Mouse (Mus musculus) adrenal gland (tissue): ENCODE measurements at regions not wholly inside any gene's neighbourhood (a gene's known extent, or its start where the extent isn't known, plus 50 kb on each side); places are given as distances from the start of the nearest gene placed in this dataset.

Source experiments
- intact Hi-C: fragments of 180-260 bp; cut with DNase I; formaldehyde crosslinking; loops from one replicate; pipeline ENCODE4 v1.15.1; 2025

DNA sequence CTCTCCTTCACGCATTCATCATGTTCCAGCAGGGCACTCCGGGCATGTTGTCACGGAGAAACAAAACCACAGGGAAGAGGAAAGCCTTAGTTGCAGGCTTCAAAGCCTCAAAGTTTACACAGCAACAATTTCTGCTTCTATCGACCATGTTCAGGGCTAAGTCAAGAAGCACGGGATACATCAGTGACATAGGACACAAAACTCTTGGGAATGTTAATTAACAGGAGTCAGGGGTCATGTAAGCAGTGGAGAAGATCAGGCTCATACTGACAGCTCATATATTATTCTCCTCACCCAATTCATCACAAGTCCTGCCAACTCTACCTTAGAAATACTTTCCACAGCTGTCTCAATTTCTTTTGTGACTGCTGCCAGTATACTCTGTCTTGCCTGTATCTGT is 133.0 kb upstream of the Btbd3 start:
- intact Hi-C loops: no loop called here

GRCm38 (mm10) chr2:138120868-138121267 is 135.5 kb upstream of the Btbd3 start:
- intact Hi-C loops: no loop called here

DNA sequence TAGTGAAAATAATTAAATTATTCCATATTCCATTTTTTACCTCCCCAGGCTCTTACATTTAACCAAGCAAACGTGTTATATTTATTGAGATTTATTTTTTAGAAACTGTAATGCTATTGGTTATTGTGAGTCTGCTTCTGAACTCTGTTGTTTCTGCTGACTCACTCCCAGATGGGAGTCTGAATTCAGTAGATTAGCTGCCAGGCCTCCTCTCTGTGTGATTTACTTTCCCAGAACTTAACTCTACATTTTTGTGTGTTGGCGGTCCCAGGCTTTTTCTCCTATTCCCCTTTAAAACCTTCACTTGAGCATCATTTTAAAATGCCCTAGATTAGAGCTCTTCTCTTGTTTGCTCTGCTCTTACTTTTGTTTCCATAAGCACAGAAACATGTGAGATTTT is 136.2 kb upstream of the Btbd3 start:
- intact Hi-C loops: no loop called here

DNA sequence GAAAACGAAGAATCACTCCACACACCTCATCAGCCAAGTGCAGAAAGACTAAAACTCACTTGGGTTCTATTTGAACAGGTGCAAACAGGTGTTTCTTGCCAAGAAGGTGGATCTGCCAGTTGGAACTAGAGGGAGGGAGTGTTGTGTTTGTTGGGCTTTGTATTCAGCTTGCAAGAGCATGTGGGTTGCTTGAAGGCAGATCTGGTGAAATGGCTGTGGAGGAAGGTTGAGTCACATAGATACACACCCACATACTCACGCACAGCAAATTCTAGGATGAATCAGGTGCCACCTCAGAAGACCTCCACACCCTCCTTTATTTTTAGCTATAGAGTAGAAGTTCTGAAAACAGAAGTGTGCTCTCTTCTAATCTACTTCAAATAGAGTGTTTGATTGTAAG is 156.6 kb upstream of the Btbd3 start:
- intact Hi-C loops: no loop called here

- intact Hi-C loops: no loop called here
Observed at GRCm38 (mm10) chr2:138085390-138085789, 171.0 kb upstream of the Btbd3 start.

GRCm38 (mm10) chr2:138084564-138085283 is 171.6 kb upstream of the Btbd3 start:
- intact Hi-C loops: no loop called here

DNA sequence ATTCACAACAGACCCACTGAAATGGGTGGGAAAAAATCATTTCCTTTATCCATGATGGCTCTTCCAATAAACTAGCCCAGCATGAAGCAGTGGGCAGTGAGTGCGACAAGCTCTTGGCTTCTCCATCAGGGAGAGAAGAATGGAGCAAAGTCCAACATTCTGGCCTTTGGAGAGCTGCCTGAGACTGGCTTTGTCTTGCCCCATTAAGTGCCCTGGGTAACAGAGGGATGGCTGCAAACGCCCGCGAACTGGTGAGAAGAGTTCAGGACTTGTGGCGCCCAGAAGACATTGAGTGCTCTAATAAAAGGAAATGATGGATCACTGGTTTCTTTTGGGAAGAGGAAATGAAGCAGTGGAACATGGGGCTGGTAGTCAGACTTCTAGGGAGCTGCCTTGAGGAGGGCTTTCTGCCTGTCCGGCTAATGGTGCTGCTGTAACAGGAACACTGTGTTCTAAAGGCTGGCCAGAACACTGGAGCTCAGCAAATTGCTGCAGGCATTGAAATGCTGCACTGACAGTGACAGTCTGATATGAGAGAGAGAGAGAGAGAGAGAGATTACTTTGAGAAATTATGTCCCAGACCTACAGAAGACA is 182.2 kb upstream of the Btbd3 start:
- intact Hi-C loops: no loop called here

DNA sequence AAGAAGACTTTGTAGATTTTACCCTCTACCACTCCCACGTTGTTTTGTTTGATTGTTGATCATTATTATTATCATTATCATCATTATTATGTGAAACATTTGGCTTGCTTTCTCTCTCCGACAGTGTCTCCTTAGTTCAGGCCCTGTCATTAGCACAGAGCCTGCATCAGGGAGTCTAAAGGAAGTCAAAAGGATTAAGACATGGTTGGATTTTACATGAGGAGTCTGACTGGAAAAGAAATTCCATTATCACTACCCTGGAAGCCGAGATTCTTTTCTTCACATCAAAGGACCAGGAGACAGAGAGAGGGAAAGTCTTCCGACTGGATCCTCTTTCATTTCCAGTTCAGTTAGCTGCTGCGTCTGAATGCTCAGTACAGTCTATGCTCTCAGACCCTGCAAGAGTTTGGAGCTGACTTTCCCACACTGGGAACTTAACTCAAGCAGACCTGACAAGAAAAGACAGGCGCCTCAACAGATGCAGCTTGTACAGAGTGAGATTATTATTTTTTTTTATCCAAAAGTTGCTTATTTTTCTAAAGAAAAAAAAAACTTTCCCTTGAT is 184.1 kb upstream of the Btbd3 start:
- intact Hi-C loops: no loop called here

DNA sequence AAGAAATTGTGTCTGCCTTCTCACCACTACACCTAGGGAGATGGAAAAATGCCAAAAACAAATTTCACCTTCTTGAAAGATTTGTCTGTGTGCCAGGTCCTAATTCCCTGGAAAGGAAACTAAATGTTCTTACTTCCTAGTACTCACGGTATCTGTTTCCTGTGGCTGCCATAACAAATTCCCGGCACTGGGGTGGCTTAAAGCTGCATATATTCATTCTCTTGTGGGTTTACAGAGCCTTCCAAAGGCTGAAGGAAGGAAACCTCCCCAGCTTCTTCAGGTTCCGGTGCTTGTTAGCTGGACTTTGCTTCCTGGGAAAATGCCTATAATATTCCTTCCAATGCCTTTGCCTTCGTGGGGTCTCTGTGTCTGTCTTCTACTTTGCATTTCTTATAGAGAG is 203.3 kb upstream of the Btbd3 start:
- intact Hi-C loops: no loop called here

- intact Hi-C loops: no loop called here
Observed at GRCm38 (mm10) chr2:138048341-138048740, 208.0 kb upstream of the Btbd3 start.

GRCm38 (mm10) chr2:138047781-138048201 is 208.6 kb upstream of the Btbd3 start:
- intact Hi-C loops: no loop called here

DNA sequence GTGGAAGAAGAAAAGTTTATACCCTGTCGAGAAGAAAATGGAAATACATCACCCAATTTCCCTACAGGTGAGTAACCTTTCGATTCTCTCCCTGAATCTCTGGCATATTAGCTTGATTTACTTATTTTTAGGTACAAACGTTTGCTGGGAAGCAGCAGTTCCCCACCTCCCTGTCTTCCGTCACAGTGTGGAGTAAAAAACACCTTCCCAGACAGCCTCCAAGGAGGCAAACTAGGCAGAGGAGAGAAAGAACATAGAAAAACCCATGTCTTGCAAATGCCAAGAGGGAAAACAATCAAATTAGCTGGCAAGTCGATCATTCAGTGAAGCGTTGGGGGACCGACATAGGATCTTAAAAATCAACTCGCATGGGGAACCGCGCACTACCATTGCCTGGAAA is 209.0 kb upstream of the Btbd3 start:
- intact Hi-C loops: no loop called here

GRCm38 (mm10) chr2:138046918-138047317 is 209.4 kb upstream of the Btbd3 start:
- intact Hi-C loops: no loop called here

GRCm38 (mm10) chr2:138045933-138046642 is 210.3 kb upstream of the Btbd3 start:
- intact Hi-C loops: no loop called here

GRCm38 (mm10) chr2:138040706-138041105 is 215.7 kb upstream of the Btbd3 start:
- intact Hi-C loops: no loop called here

GRCm38 (mm10) chr2:138040302-138040701 is 216.1 kb upstream of the Btbd3 start:
- intact Hi-C loops: no loop called here

GRCm38 (mm10) chr2:138034123-138034736 is 222.1 kb upstream of the Btbd3 start:
- intact Hi-C loops: no loop called here

DNA sequence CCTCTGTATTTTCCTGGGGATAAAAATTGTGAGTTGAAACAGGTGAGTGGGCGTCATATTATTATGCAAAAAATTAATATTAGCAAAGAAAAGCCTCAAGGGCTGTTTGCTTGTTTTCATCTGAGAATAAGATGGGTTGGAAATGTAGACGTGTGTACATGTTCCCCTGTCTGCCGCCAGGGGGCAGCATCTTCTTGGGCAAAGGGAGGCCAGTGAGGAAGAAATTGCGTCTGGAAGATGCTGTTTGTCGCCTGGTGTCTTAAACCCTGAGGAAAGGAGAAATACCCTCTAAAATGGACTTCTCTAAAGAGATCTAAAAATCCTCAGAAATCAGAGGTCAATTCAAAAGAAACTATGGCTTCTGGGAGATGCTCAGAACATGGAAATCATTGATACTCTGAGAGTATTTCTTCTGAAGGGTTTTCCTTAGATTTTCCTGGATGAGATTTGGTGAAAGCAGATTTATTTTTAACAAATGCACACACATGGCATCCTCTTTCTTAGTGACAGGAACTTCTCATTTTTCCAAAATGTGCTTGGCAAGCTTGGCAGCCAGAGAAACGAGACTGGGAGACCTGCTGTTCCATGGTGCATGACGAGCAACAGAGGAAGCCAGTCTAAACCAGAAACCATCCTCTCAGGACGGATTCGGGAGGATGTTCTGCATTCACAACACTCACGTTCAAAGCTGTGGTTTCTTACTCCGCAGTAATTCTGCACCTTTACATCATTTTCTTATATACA is 222.8 kb upstream of the Btbd3 start:
- intact Hi-C loops: no loop called here

GRCm38 (mm10) chr2:138027411-138027810 is 229.0 kb upstream of the Btbd3 start:
- intact Hi-C loops: no loop called here

- intact Hi-C loops: no loop called here
Observed at GRCm38 (mm10) chr2:138023558-138023957, 232.8 kb upstream of the Btbd3 start.

DNA sequence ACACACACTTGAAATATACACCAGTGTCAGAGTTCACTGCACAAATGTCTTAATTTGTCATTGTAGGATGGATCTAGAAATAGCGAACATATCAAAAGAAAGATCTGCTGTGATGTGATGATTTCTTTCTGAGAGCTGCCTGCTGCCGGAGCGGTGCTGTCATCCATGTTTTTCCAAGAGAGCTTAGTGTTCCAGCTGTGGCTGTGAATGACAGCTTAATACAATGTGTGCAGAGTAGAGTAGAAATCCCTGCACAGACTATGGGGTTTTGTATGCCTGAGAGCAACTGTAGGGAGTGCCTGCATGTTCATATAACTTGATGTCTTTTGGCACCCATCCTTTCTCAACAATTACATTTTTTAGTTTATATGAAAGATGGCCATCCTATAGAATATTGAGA is 274.6 kb upstream of the Btbd3 start:
- intact Hi-C loops: no loop called here
